Mouse (Mus musculus): ENCODE measurements around the gene Hadhb. TPM values are rescaled to one million over a fixed set of nuclear protein-coding genes. Genes with fewer than 3 reads are reported as not detected.
A peak's percentile ranks its signal among the peaks of the same experiment; 100 is the strongest.

Hadhb gene
- polyA plus RNA-seq, 1 experiment from 2014 or later = 447 TPM

DNA sequence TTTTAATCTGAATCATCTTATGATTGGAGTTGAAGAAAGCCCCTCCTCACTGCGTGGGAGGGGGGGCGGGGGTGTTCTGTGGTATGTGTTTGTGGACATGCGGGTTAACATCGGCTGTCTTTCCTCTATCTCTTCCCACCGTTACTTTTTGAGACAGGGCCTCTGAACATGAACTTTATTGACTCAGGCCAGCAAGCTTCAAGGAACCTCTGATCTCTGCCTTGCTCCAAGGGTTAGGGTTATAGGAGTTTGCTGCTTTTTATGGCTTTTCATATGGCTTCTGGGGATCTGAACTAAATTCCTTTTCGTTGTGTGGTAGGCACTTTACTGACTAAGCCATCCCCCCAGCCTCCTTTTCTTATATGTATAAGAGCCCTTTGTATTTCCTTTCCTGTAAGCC is 7.3 kb downstream of the Hadhb start:
- WGBS (ENCODE audit: insufficient replicate concordance) = 61% methylated on average over 6 of the region's 6 CpGs
- H3K4me1 ChIP-seq (ENCODE audit: insufficient read depth) = 0 out of 2 replicates have a peak, but pooled peaks cover 5% of the 10 kb centered on the region
- no peak for ATAC-seq
- H3K27me3 ChIP-seq (ENCODE audit: insufficient read depth, low read length) = no peaks in the 10 kb centered on the region
- no peak for DNase-seq
- H3K9ac ChIP-seq (replicated peaks) = no peak overlapping the region; the same call in 1 of the 2 replicates
- H3K4me3 ChIP-seq (ENCODE audit: low read depth, low read length) = no peak overlapping the region
- no peak overlapping the region for H3K4me2 ChIP-seq (ENCODE audit: low read depth, low read length)
- TF ChIP-seq CTCF (IDR thresholded peaks at IDR 0.05; ENCODE audit: low read depth) (no peak), EP300 (IDR thresholded peaks at IDR 0.05; ENCODE audit: low read depth) (no peak)
- no peak overlapping the region for H3K27ac ChIP-seq (ENCODE audit: low read depth)
- peaks cover 8% of the 10 kb centered on the region; the same call in 1 of the 2 replicates for H3K36me3 ChIP-seq (replicated peaks; ENCODE audit: insufficient read depth, low read length)
- no peaks in the 10 kb centered on the region for H3K9me3 ChIP-seq (ENCODE audit: low read length)

DNA sequence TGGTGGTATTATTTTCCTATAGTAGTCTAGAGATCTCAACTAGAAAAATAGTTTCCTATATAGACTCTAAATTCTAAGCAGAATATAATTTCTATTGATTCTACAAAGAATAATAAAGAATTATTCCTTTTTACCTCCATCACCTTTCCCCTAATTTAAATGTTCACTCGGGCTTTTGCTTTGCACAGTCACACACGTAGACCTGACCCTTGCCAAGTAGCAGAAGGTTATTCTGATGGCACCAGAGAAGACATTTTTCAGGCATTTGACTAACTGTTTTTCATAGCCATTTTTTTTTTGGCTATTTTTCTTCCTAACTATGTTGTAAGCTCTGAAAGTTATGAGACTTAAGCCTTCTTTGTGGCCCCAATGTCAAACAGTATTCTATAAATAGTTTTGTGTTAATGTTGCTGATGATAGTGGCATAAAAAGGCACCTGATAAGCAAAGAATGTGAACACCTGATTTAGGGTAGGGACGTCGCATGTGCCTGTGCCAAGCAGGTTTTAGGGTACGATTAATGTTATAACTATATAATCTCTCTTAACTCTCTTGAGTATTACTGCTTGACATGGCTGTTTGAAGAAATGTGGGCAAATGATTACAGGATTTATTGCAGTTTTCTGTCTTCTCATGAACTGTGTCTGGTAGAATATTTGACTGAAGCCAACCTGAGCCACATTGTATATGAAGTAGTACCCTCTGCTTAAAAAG is 10.3 kb downstream of the Hadhb start:
- Histone ChIP-seq H3K27ac (ENCODE audit: low read depth) (peak overlapping the region; percentile 69), H3K4me2 (ENCODE audit: low read depth, low read length) (no peak overlapping the region), H3K4me1 (ENCODE audit: insufficient read depth) (0 out of 2 replicates have a peak, but pooled peaks cover 3% of the 10 kb centered on the region), H3K9me3 (ENCODE audit: low read length) (no peaks in the 10 kb centered on the region), H3K4me3 (ENCODE audit: low read depth, low read length) (no peak overlapping the region), H3K27me3 (ENCODE audit: insufficient read depth, low read length) (no peaks in the 10 kb centered on the region), H3K36me3 (replicated peaks; ENCODE audit: insufficient read depth, low read length) (peaks cover 32% of the 10 kb centered on the region), H3K9ac (replicated peaks) (no peak overlapping the region)
- ATAC-seq = peak; percentile 58
- DNase-seq = no peak
- TF ChIP-seq EP300 (IDR thresholded peaks at IDR 0.05; ENCODE audit: low read depth) (peak; percentile 13; the same call in 1 of the 2 replicates), CTCF (IDR thresholded peaks at IDR 0.05; ENCODE audit: low read depth) (no peak)
- WGBS (ENCODE audit: insufficient replicate concordance) = 71% methylated on average over 5 of the region's 5 CpGs

DNA sequence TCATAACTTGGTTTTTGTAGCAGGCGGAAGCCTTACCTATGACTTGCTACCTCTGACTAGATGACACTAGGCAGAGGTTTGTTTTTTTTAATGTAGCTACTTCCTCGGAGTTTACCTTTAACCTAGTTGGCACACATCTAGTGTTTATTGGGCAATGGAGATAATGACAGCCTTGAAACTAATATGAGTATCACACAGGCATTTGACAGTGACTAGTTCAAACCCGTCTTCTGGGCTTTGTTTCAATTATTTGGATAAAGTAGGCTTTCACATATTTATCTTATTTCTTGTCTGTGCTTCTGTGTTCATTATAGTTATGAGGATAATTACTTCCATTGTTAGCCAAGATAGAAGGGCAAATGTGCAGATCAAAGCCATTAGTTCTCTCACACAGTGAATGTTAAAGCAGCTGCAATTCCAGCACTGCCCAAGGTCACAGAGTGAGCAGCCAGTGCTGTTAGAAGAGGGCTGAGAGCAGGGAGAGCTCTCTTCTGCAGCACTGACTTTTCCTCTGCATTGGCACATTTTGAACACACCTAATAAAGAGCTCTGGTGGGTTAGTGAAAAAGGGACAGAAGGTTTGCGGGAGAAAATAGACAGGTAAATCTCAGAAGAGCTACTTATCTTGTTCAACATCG is 15.4 kb downstream of the Hadhb start:
- Histone ChIP-seq H3K4me1 (ENCODE audit: insufficient read depth) (peaks cover 7% of the 10 kb centered on the region), H3K27ac (ENCODE audit: low read depth) (peak overlapping the region; percentile 85), H3K9me3 (ENCODE audit: low read length) (no peaks in the 10 kb centered on the region), H3K36me3 (replicated peaks; ENCODE audit: insufficient read depth, low read length) (peaks cover 53% of the 10 kb centered on the region), H3K4me2 (ENCODE audit: low read depth, low read length) (no peak overlapping the region), H3K27me3 (ENCODE audit: insufficient read depth, low read length) (no peaks in the 10 kb centered on the region), H3K9ac (replicated peaks) (no peak overlapping the region), H3K4me3 (ENCODE audit: low read depth, low read length) (no peak overlapping the region)
- DNase-seq (no peak), ATAC-seq (peak; percentile 76)
- WGBS (ENCODE audit: insufficient replicate concordance) = 66% methylated on average over 5 of the region's 5 CpGs
- TF ChIP-seq EP300 (IDR thresholded peaks at IDR 0.05; ENCODE audit: low read depth) (0 out of 2 replicates have a peak, but pooled peaks have one; percentile 24), CTCF (IDR thresholded peaks at IDR 0.05; ENCODE audit: low read depth) (no peak)

DNA sequence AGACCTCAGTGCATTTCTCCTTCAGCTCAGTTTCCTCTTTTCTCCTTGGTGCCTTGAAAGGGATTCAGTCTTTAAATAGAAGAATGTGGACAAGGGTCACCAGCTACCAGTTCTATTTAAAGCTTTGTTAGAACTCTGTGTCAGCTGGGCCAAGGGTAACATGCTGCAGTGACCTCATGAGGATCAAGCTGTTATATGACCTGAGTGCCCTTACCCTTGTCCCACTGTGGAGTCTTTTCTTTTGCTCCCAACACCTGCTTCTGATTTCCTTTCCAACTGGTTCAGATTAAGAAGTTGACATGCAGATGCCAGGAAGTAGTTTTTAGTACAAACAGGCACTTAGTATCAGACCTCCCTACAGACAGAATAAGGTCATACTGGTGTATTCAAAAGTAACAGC is 17.1 kb downstream of the Hadhb start:
- Histone ChIP-seq H3K9me3 (ENCODE audit: low read length) (no peaks in the 10 kb centered on the region), H3K27ac (ENCODE audit: low read depth) (0 out of 2 replicates have a peak overlapping the region, but pooled peaks have one; percentile 52), H3K4me3 (ENCODE audit: low read depth, low read length) (no peak overlapping the region), H3K36me3 (replicated peaks; ENCODE audit: insufficient read depth, low read length) (peaks cover 62% of the 10 kb centered on the region), H3K27me3 (ENCODE audit: insufficient read depth, low read length) (no peaks in the 10 kb centered on the region), H3K4me1 (ENCODE audit: insufficient read depth) (peaks cover 7% of the 10 kb centered on the region), H3K9ac (replicated peaks) (no peak overlapping the region), H3K4me2 (ENCODE audit: low read depth, low read length) (no peak overlapping the region)
- TF ChIP-seq EP300 (IDR thresholded peaks at IDR 0.05; ENCODE audit: low read depth) (no peak), CTCF (IDR thresholded peaks at IDR 0.05; ENCODE audit: low read depth) (no peak)
- peak; percentile 43; the same call in 1 of the 2 replicates for ATAC-seq
- no peak for DNase-seq

DNA sequence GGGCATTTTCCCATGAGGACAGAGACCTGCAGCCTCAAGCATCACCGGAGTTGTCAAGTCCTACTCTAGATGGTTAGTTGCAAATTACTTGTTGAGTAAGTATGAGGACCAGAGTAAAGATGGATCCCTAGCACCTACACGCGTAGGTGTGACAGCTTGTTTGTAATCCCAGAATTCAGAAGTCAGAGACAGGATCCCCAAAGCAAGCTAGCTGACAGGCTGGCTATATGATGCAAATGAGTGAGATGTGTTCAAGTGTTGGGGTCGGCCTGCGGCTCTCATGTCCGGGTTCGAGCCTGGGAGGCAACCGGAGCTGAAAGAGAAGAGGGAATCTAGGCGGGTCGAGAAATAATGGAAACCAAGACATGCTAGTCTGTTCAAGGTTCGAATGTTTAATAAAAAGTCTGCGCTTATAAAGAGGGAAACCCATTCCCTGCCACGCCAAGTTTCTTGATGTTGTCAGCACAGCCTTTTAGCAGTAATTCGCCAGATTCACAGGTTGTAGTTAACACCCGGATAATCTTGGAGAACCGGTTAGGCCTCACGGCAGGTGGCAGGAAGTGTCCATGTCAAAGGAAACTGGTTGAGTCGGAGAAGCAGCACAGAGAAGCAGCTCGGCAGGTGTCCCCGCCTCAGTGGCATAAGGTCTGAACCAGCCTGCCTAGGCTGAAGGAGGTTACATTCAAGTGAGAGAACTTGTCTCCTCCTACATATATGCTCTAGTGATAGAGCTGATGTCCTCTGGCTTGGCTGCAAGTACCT is 18.1 kb downstream of the Hadhb start:
- no peak overlapping the region for H3K9ac ChIP-seq (replicated peaks)
- peaks cover 64% of the 10 kb centered on the region for H3K36me3 ChIP-seq (replicated peaks; ENCODE audit: insufficient read depth, low read length)
- TF ChIP-seq EP300 (IDR thresholded peaks at IDR 0.05; ENCODE audit: low read depth) = no peak
- no peak for TF ChIP-seq CTCF (IDR thresholded peaks at IDR 0.05; ENCODE audit: low read depth)
- no peak overlapping the region for H3K4me3 ChIP-seq (ENCODE audit: low read depth, low read length)
- no peaks in the 10 kb centered on the region for H3K27me3 ChIP-seq (ENCODE audit: insufficient read depth, low read length)
- ATAC-seq = no peak
- WGBS (ENCODE audit: insufficient replicate concordance) = 78% methylated on average over 20 of the region's 20 CpGs
- no peak overlapping the region for H3K4me2 ChIP-seq (ENCODE audit: low read depth, low read length)
- no peaks in the 10 kb centered on the region for H3K9me3 ChIP-seq (ENCODE audit: low read length)
- DNase-seq = no peak
- peaks cover 7% of the 10 kb centered on the region for H3K4me1 ChIP-seq (ENCODE audit: insufficient read depth)
- H3K27ac ChIP-seq (ENCODE audit: low read depth) = no peak overlapping the region

DNA sequence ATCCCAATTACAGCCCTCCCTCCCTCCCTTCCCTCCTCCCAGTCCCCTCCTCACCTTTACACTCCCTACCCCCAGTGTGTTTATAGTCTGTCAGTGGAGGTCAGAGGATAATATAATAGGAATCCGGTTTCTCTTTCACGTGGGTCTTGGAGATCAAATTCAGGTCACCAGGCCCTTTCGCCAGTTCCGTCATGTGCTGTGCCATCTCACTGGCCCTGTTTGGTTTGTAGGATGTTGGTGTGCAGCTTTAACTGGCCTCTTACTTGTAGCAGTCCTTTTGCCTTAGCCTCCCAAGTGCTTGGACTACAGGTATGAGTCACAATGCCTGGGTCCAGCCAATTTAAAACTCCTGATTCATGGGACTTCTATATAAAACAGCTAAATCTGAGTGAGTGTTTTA is 20.8 kb downstream of the Hadhb start:
- 84% methylated on average over 4 of the region's 4 CpGs for WGBS (ENCODE audit: insufficient replicate concordance)
- Histone ChIP-seq H3K27ac (ENCODE audit: low read depth) (no peak overlapping the region), H3K27me3 (ENCODE audit: insufficient read depth, low read length) (no peaks in the 10 kb centered on the region), H3K4me2 (ENCODE audit: low read depth, low read length) (no peak overlapping the region), H3K4me3 (ENCODE audit: low read depth, low read length) (no peak overlapping the region), H3K9me3 (ENCODE audit: low read length) (no peaks in the 10 kb centered on the region), H3K36me3 (replicated peaks; ENCODE audit: insufficient read depth, low read length) (peaks cover 61% of the 10 kb centered on the region), H3K9ac (replicated peaks) (no peak overlapping the region), H3K4me1 (ENCODE audit: insufficient read depth) (peaks cover 7% of the 10 kb centered on the region)
- ATAC-seq = no peak
- DNase-seq = no peak
- TF ChIP-seq CTCF (IDR thresholded peaks at IDR 0.05; ENCODE audit: low read depth) = no peak
- TF ChIP-seq EP300 (IDR thresholded peaks at IDR 0.05; ENCODE audit: low read depth) = no peak

Data from liver, postnatal 0 days (tissue).